Mouse (Mus musculus) embryo, embryonic 10 days (tissue): Measurements from ENCODE around the gene Acy3.
A peak's percentile ranks its signal among the peaks of the same experiment; 100 is the strongest.
"Not testable (repeated sequence)": the region's sequence is repeated elsewhere in the genome, so short reads cannot be mapped to it uniquely, and the experiment has no call there.

Experiments used
- DNase-seq: peaks from one replicate; pipeline ENCODE4 v3.0.0-alpha.2; 2015; ENCODE audit warnings: low spot score

Gene Acy3

GRCm38 (mm10) chr19:3986334-3986733, at the start of gene Acy3:
Gene Acy3, plus strand, starts transcription at chr19:3986570.
- peak; percentile 55 for DNase-seq

GRCm38 (mm10) chr19:3942315-3942714, 44.1 kb upstream of the Acy3 start:
- DNase-seq = no peak

- DNase-seq = peak; percentile 30
Measured at GRCm38 (mm10) chr19:3942986-3943735, 43.2 kb upstream of the Acy3 start.

GRCm38 (mm10) chr19:3945872-3946564, 40.4 kb upstream of the Acy3 start:
- no peak for DNase-seq

- DNase-seq = peak; percentile 77
Measured at GRCm38 (mm10) chr19:3946715-3947114, 39.7 kb upstream of the Acy3 start.

GRCm38 (mm10) chr19:3947813-3948212, 38.6 kb upstream of the Acy3 start:
- no peak for DNase-seq

- no peak for DNase-seq
Measured at GRCm38 (mm10) chr19:3948546-3948945, 37.8 kb upstream of the Acy3 start.

- DNase-seq = no peak
Measured at GRCm38 (mm10) chr19:3950331-3950730, 36.0 kb upstream of the Acy3 start.

GRCm38 (mm10) chr19:3951461-3951860, 34.9 kb upstream of the Acy3 start:
- DNase-seq = no peak

GRCm38 (mm10) chr19:3952099-3952498, 34.3 kb upstream of the Acy3 start:
- no peak for DNase-seq

GRCm38 (mm10) chr19:3955033-3955432, 31.3 kb upstream of the Acy3 start:
- DNase-seq = no peak

- DNase-seq = no peak
Measured at GRCm38 (mm10) chr19:3955804-3956203, 30.6 kb upstream of the Acy3 start.

GRCm38 (mm10) chr19:3957296-3958036, 28.9 kb upstream of the Acy3 start:
- not testable (repeated sequence) for DNase-seq

- DNase-seq = no peak
Measured at GRCm38 (mm10) chr19:3958470-3958869, 27.9 kb upstream of the Acy3 start, which contains the start of gene Aldh3b3. Gene Aldh3b3, plus strand, starts transcription at chr19:3958645.

GRCm38 (mm10) chr19:3959030-3959429, 27.3 kb upstream of the Acy3 start:
- no peak for DNase-seq

- DNase-seq = no peak
Measured at GRCm38 (mm10) chr19:3960211-3960610, 26.2 kb upstream of the Acy3 start.

GRCm38 (mm10) chr19:3961805-3962204, 24.6 kb upstream of the Acy3 start:
- DNase-seq = not testable (repeated sequence)

GRCm38 (mm10) chr19:3962469-3962868, 23.9 kb upstream of the Acy3 start:
- DNase-seq = no peak

GRCm38 (mm10) chr19:3964030-3964429, 22.3 kb upstream of the Acy3 start:
- DNase-seq = no peak

GRCm38 (mm10) chr19:3966330-3967075, 19.9 kb upstream of the Acy3 start:
- DNase-seq = no peak

- DNase-seq = no peak
Measured at GRCm38 (mm10) chr19:3967258-3967657, 19.1 kb upstream of the Acy3 start.

- DNase-seq = peak; percentile 53
Measured at GRCm38 (mm10) chr19:3972229-3972628, 14.1 kb upstream of the Acy3 start, which contains the start of gene Aldh3b2. Gene Aldh3b2, plus strand, starts transcription at chr19:3972328.
